Mouse (Mus musculus) neural tube, embryonic 10.5 days (tissue): ENCODE results near the gene Pten.

Experiments used
- DNase-seq: peaks from one replicate; pipeline ENCODE4 v3.0.0-alpha.2; 2017; ENCODE audit warnings: low spot score; ENCODE audit errors: extremely low spot score

Pten gene

DNA sequence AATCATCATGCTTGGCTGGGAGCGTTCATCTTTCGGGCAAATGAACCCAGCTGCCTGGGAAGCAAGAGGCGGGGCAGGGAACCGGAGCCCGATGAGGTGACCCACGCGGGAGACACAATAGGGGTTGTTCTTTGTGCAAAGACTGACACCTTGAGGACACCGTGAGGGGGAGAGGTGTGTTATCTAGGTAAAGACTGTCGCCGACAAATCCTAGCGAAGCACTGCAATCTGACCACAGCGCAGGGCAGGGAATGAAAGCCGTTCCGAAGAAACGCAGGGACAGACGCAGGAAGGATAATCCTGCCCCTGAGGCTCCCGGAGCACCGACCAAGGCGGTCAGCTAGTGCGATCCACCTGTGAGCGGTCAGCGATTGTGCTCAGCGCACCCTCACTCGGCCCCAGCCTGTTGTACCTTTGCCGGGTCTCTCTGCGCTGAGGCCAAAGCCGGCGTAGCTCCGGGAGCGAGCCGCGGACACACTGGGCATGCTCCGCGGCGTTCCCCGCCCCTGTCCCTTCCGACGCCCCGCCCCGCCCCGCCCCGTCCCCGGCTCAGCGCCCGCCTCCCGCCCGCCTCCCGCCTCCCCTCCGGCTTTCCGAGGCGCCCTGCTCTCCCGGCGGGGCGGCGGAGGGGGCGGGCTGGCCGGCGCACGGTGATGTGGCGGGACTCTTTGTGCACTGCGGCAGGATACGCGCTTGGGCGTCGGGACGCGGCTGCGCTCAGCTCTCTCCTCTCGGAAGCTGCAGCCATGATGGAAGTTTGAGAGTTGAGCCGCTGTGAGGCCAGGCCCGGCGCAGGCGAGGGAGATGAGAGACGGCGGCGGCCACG is at the start of gene Pten:
TSS of gene Pten (plus strand) at position 598 of the 826 bp plus-strand sequence.
- DNase-seq, result peak; percentile 98

DNA sequence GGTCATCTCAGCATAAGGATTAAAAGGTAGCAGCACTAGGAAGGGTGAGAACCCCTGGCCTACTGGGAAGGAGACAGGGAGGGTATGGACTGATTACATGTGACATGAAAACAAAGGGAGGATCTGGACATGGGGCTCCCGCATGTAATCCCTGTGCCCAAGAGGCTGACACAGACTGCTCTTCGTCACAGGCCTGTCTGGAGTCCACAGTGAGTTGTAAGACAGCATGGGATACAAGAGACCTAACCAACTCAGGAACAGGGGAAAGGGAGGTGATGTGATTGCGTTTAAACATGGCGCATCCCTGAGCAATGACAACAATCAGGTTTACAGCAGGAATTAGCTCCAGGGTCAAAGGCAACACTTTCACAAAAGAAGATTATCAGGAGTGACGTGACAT is 48.3 kb upstream of the Pten start:
- no peak for DNase-seq

- no peak for DNase-seq
Observed at GRCm38 (mm10) chr19:32710288-32710687, 47.0 kb upstream of the Pten start.

GRCm38 (mm10) chr19:32711761-32712541 is 45.3 kb upstream of the Pten start:
- peak; percentile 93 for DNase-seq

GRCm38 (mm10) chr19:32712588-32713042 is 44.7 kb upstream of the Pten start:
- peak; percentile 74 for DNase-seq

DNA sequence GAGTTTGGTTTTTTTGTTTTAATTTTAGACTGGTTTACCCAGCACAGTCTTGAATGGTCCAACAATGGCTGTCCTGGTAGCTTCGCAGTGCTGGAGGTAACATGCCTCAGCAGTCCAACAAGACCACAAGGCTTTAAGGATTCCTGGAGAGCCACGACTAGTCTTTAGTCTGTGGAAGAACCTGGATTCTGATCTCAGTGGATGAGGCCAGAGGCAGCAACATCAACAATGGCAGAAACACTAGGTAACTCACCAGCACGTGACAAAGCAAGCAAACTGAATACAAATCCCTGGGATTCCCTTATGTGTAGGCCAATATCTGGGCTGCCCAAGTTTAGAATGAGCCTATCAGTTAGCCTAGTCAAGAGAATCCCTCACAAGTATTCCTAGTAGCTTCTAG is 43.8 kb upstream of the Pten start:
- DNase-seq, result no peak

GRCm38 (mm10) chr19:32715201-32715600 is 42.1 kb upstream of the Pten start:
- DNase-seq, result peak; percentile 61

- no peak for DNase-seq
Observed at GRCm38 (mm10) chr19:32715681-32716080, 41.6 kb upstream of the Pten start.

DNA sequence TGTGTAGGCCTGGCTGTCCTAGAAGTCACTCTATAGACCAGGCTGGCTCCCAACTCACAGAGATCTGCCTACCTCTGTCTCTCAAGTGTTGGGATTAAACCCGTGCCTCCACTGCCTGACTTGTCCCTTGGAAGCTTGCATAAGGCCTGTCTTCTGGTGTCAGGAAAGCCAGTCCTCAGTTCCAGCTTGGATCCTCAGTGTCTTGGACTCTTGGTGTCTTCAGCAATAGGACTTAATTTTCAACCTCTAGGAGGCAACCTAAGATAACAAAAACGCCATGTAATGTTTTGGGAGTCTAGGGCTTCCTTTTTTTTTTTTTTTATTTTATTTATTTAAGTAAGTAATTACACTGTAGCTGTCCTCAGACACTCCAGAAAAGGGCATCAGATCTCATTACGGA is 39.7 kb upstream of the Pten start:
- no peak for DNase-seq

GRCm38 (mm10) chr19:32720319-32720718 is 37.0 kb upstream of the Pten start:
- no peak for DNase-seq

DNA sequence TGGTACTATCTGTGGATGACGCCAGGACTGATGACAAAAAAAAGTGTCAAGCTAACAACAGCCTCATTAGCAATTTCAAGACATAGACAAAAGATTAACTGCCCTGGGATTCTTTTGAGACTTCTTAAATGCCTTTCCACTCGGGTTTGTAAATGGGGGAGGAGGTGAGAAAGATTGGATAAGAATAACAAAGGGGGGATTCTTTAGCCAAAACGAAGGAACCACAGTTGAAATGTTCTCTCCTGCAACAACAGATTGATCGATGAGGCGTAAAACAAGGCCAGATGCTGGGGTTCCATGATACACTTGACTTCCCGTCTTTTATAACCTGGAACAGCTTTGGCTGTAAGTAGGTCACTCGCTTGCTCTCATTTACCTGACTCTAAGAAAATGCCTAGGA is 33.5 kb upstream of the Pten start:
- DNase-seq, result peak; percentile 34

- peak; percentile 53 for DNase-seq
Observed at GRCm38 (mm10) chr19:32726451-32727325, 30.6 kb upstream of the Pten start.

- DNase-seq, result no peak
Observed at GRCm38 (mm10) chr19:32729785-32730184, 27.5 kb upstream of the Pten start.

DNA sequence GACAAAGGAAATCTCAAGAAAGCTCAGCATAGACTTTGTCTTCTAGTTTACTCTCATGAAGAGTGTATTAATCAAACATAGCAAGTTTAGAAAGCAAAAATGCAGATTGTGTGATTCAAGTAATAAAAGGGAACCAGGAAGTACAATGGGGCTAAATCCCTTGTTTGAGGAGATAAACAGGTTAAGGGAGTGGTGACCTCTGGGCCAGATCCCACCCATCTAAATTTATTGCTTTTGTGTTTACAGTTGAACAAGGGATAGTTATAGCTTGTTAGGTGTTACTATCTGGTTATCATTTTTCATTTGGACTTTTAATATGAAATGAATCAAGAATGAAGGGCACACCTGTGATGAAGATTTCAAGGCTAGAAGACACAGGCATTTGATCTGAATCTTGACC is 24.4 kb upstream of the Pten start:
- DNase-seq, result no peak

DNA sequence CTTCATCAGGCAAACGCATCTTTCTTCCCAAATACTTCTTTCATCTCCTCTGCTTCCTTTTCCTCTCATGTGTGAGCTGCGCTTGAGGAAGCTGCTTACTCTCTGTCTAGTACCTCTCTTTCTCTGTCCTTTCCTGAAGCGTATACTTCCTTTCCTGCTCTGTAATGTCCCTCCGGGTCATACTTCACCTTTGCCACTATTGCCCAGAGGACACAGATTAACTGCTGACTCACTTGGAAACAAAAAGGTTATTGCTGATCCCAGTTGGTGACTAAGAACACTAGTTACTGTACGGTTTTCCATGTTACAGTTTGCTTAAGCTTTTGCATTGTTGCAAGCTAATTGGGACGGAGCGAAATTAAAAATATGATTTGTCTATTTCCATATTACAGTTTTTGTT is 19.5 kb upstream of the Pten start:
- DNase-seq, result no peak

DNA sequence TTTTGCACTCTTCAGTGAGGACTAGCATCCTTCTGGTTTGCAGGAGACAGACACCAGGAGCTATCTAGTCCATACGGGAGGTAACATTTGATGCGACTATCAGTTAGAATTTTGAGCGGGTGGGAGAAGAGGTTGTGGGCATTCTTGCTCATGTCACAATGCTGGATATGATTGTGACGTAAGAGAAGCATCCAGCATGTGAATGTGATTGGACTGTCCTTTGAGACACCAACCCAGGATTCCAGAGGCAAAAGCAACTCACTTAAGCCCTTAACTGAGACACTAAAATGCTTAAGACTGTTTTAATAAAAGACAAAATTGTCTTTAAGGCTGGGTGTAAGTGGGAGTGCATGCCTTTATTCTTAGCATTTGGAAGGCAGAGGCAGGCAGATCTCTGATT is 17.6 kb upstream of the Pten start, which contains the start of gene Atad1:
TSS of gene Atad1 (minus strand) at position 101 of the 400 bp plus-strand sequence.
- no peak for DNase-seq

DNA sequence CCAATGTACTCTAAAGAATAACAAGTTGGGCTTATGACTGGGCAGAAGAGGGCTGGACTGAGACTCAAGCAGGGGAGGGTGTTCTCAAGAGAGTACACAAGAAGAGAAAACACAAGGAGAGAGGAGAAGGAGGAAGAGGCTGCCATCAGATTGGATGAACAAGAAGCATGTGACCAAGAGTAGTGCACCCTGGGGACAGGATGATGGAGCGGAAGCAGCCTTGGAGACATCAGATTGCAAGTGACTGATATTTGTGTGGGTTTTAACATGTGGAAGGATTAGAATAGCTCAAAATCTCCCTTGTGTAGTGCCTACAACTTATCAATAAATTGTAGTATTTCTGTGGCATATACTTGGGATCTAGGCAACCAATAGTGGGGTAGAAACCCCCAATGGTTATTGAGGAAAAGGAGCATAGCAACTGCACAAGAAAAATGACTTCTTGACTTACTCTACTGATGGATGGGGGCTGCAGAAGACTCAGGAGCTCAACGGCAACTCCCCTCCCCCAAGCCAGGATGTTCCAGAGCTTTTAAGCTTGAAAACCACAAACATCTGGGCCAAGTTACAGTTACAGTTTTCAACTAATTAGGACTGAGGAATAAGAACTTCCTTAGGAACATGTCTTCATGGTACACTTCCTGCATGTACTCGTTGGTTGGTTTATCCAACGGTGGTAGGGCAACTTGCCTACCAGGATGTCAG is 16.5 kb upstream of the Pten start:
- DNase-seq, result no peak

DNA sequence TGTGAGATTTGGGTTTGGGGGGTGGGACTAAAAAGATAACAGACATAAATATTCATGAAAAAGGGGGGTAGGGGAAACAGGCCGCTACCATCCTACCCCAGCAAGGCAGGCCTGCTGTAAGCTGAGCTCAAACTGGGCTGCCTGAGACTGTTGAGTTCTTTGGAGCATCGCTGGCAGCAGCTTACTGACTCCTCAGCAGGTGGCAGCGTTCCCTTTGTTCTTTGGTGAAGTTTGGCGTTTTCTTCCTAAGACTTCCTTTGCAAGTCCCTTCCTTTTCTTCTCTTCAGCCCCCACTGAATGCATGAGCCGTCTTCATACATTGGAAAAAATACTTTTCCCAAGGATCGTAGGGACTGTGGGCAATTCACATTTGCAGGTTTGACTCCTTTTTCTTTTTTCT is 7.9 kb upstream of the Pten start:
- no peak for DNase-seq

GRCm38 (mm10) chr19:32752357-32752756 is 4.9 kb upstream of the Pten start:
- no peak for DNase-seq

DNA sequence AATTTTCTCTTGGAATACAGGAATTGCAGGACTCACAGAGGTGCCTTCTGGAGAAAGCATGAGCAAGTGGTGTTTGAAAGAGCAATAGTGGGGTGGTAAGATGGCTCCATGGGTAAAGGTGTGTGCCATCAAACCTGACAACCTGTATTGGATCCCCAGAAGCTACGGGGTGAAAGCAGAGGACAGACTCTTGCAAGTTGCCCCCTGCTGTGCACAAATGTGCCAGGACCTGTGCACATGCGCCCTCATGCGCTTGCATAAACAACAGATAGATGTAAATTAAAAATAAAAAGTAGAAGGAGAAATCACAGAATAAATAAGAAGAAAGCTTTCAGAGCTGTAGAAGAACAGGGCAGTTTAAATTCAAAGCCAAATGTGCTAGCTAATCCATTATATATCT is 3.9 kb upstream of the Pten start:
- DNase-seq, result no peak
